Mouse (Mus musculus) MEL (cell line): Measurements from ENCODE around the gene Mthfs.

ENCODE experiments used
- CHD1 ChIP-seq: IDR thresholded peaks from 2 replicates; pipeline ENCODE4 v1.6.1; 2012; ENCODE audit warnings: low read depth, mild to moderate bottlenecking, inconsistent platforms, low read length, improper control_type of control experiment
- CTCF ChIP-seq, 3 experiments: IDR thresholded peaks in 2 of 3; conservative IDR thresholded peaks in 1 of 3; 2 replicates each; pipeline ENCODE4 v1.5.1; 2011 to 2012; ENCODE audit warnings: low read length in 3 of 3, low read depth in 2 of 3, mild to moderate bottlenecking in 2 of 3, improper control_type of control experiment in 1 of 3, inconsistent platforms in 1 of 3, mixed read lengths in 1 of 3, moderate library complexity in 1 of 3; ENCODE audit not compliant: control insufficient read depth in 1 of 3, insufficient read depth in 1 of 3, poor library complexity in 1 of 3, severe bottlenecking in 1 of 3
- EP300 ChIP-seq, 2 experiments: IDR thresholded peaks; 2 replicates each; pipeline ENCODE4 v1.6.1; 2011; ENCODE audit warnings: improper control_type of control experiment in 2 of 2, low read length in 2 of 2, low read depth in 1 of 2, mild to moderate bottlenecking in 1 of 2
- GABPA ChIP-seq: IDR thresholded peaks from 2 replicates; pipeline ENCODE4 v1.6.1; 2012; ENCODE audit warnings: low read depth, mild to moderate bottlenecking, inconsistent platforms, low read length, improper control_type of control experiment, moderate library complexity
- HCFC1 ChIP-seq: IDR thresholded peaks from 2 replicates; pipeline ENCODE4 v1.6.1; 2012; ENCODE audit warnings: low read depth, mild to moderate bottlenecking, inconsistent platforms, low read length, improper control_type of control experiment, moderate library complexity
- MAFK ChIP-seq: IDR thresholded peaks from 2 replicates; pipeline ENCODE4 v1.6.1; 2011; ENCODE audit warnings: low read depth, mild to moderate bottlenecking, low read length, improper control_type of control experiment, borderline replicate concordance
- MAX ChIP-seq: IDR thresholded peaks from 2 replicates; pipeline ENCODE4 v1.6.1; 2011; ENCODE audit warnings: low read length, improper control_type of control experiment
- POLR2A ChIP-seq, 2 experiments: IDR thresholded peaks; 2 replicates each; pipeline ENCODE4 v1.6.1; 2011 to 2012; ENCODE audit warnings: low read length in 2 of 2, mild to moderate bottlenecking in 2 of 2, control low read depth in 1 of 2, improper control_type of control experiment in 1 of 2, low read depth in 1 of 2, moderate library complexity in 1 of 2; ENCODE audit not compliant: control insufficient read depth in 1 of 2, insufficient read depth in 1 of 2, poor library complexity in 1 of 2
- POLR2AphosphoS5 ChIP-seq: IDR thresholded peaks from 2 replicates; pipeline ENCODE4 v1.6.1; 2012; ENCODE audit warnings: low read depth, borderline replicate concordance, mild to moderate bottlenecking, inconsistent platforms, low read length, moderate library complexity, mixed read lengths
- TBP ChIP-seq: IDR thresholded peaks from 2 replicates; pipeline ENCODE4 v1.8.0; 2011; ENCODE audit warnings: low read depth, low read length, improper control_type of control experiment
- ZC3H11A ChIP-seq: IDR thresholded peaks from 2 replicates; pipeline ENCODE4 v1.6.1; 2012; ENCODE audit warnings: low read depth, mild to moderate bottlenecking, inconsistent platforms, low read length, improper control_type of control experiment
- ZMIZ1 ChIP-seq: IDR thresholded peaks from 2 replicates; pipeline ENCODE4 v1.6.1; 2012; ENCODE audit warnings: low read depth, mild to moderate bottlenecking, inconsistent platforms, low read length, improper control_type of control experiment, moderate library complexity

DNA sequence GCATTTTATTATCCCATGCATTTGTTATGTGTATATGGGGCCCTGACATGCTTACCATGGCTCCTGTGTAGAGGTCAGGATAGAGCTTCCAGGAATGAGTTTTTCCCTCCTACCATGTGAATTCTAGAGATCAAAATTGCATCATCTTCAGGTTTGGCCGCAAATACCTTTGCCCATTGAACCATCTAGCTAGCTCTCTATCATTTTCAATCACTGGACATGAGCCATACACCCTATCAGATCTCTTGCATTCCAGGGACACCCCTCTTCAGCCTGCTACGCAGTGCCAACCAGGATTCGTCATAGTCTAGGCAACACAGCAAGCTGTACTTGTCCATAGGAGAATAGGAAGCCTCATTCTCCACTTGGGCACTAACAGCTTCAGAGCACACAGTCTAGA lies 53.5 kb downstream of the Mthfs start:
- no peak for TF ChIP-seq ZMIZ1
- no peak for TF ChIP-seq CTCF (IDR thresholded peaks at IDR 0.05 in 2 of 3, conservative IDR thresholded peaks at IDR 0.05 in 1 of 3; ENCODE audit: control insufficient read depth in 1 of 3, insufficient read depth in 1 of 3, low read depth in 2 of 3, low read length in 3 of 3, poor library complexity in 1 of 3, severe bottlenecking in 1 of 3)
- TF ChIP-seq GABPA, result no peak
- TF ChIP-seq HCFC1, result no peak
- TF ChIP-seq TBP, result no peak
- no peak for TF ChIP-seq ZC3H11A
- no peak for TF ChIP-seq POLR2A (IDR thresholded peaks at IDR 0.05; ENCODE audit: control insufficient read depth in 1 of 2, insufficient read depth in 1 of 2, low read depth in 1 of 2, low read length in 2 of 2, poor library complexity in 1 of 2)
- TF ChIP-seq MAFK, result no peak
- no peak for TF ChIP-seq POLR2AphosphoS5
- no peak for TF ChIP-seq MAX
- TF ChIP-seq EP300 (IDR thresholded peaks at IDR 0.05; ENCODE audit: low read depth in 1 of 2, low read length in 2 of 2), result no peak
- no peak for TF ChIP-seq CHD1
